Mouse (Mus musculus): Measurements from ENCODE around the gene C1qa.

Gene C1qa

DNA sequence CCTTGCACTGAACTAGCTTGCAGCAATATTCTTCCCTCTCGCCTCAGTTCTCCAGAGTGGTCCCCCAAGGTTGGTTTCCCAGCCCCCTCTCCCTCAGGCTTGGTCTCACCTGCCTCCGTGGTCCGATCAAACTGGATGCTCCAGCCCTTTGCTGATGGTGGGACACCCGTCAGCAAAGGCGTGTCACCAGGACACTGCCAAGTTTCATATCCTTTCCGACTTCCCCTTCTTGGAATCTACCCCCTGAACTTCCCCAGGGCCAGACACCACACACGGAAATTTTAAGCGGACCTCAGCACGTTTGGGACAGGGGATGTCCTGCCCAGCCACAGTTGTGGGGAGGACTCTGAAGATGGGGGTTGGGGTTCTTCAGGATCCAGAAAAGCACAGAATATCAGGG, at the start of gene C1qa:
Gene C1qa (minus strand): TSS at position 167 of the 400 bp plus-strand sequence.
- DNase-seq (ENCODE audit: low read depth, low spot score), result no peak

DNA sequence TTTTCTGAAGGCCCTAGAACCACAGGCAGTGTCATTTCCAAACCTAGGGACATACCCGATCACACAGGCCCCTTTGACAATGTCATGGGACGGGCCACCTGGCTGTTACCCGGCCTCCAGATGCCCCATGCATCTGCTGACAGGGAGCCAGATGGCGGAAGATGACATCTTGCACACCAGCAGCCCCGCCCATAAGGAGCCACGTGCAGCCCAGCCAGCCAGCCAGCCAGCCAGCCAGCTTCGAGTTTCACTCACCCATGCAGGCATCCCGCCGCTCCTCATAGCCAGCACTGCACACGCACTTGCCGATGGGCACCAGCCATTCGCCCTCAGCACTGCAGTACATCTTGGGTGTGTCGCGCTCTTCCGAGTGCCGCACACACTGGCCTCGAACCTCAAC, 46.8 kb upstream of the C1qa start:
- no peak for DNase-seq (ENCODE audit: low read depth, low spot score)

DNA sequence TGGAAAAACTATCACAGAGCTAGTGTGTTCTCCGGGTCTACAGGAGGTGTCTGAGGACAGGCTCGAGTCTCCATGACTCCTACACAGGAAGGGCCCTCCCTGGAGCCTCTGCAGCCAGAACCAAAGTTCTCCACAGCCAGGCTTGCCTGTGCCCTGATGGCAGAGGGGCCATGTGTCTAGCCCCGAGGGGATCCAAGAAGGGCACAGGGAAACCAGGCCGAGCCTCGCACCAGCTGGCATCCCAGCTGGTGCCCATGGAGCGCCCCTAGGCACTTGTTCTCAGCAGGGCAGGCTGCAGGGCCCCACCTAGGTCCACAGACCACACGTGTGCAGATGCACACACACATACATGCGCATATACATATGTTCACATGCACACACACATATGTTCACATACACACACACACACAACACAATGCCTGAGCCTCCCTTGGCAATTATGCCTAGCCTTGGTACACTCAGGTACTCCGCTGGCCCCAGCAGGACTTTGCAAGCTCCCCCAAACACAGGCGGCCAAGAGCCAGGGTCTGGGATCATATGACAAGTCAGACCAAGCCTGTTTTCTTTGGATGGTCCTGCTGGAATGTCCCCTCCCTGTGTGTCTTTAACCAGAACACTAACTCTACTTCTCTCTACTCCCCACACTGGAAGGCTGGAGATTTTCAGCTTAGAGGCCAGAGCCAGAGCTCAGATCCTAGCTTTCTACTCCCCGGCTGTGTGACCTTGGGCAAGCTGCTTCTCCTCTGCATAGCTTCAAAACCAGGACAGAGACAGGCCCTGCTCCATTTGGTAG, 46.2 kb upstream of the C1qa start:
- DNase-seq (ENCODE audit: low read depth, low spot score), result no peak

DNA sequence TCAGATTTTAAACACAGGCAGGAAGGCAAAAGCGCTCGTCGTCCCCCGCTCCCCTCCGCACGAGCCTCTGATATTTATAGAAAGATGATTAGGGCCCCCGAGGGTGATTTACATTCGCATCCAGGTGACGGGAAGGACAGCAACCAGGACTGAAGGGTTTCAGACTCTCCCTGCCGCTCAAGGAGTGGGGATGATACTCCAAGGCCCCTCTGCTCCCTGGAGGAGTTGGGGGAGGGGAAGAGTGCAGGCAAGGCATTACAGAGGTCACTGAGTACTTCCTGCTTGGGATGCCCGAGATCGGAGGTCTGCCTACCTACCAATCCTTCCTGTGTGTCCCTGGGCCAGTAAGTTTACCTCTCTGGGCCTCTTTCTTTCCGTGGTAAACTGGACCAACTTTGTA, 44.6 kb upstream of the C1qa start:
- DNase-seq (ENCODE audit: low read depth, low spot score), result no peak

DNA sequence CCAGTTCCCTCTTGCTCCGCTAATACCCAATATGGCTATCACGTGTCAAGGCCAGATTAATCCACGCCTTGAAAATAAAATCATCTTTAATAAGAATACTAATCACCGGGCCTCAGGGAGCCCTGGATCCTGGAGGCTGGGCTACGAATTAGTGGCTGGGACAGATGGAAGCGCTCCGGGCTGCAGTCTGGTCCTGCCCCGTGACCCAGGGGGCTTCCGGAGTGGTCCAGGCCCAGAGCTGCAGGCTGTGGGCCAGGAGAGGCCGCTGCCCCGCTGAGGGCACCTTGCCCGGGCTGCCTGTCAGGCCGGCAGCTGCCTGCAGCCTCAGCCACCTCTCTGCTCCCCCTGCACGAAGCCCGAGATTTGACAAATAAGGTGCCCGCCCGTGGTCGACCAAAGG, 44.2 kb upstream of the C1qa start:
- DNase-seq (ENCODE audit: low read depth, low spot score), result peak; percentile 70

DNA sequence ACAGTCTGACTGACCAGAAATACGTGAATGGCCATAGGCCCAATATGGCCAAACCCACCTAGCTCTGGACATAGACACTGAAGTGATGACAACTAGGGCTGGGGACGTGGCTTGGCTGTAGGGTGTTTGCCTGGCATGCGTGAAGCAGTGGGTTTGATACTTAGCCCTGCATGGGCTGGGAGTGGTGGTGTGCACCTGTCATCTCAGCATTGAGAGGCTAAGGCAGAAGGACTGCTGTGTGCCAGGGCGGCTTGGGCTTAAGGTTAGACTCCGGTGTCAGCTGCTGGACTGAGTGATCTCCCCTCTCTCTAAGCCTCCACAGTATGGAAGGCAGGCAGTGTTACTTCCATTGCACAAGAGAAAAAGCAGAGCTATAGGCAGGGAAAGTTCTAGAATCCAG, 39.3 kb upstream of the C1qa start:
- DNase-seq (ENCODE audit: low read depth, low spot score), result no peak

DNA sequence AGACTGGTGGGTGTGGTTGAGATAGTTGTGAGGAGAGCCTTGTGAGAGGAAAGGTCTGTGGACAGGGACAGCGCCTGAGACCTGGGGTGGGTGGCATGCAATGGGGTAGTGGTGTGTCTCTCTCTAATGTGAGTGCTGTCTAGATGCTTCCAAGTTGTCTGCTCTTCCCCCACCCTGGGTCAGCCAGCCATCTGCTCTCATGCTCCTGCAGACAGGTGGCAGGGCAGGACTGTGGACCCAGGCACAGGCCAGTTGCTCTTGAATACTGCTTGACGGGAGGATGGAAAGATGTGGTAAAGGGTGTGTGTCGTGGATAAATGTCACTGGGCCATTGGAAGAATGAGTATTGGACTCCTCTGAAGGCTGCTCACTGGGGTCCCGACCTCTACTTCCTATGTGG, 38.7 kb upstream of the C1qa start:
- DNase-seq (ENCODE audit: low read depth, low spot score), result no peak

DNA sequence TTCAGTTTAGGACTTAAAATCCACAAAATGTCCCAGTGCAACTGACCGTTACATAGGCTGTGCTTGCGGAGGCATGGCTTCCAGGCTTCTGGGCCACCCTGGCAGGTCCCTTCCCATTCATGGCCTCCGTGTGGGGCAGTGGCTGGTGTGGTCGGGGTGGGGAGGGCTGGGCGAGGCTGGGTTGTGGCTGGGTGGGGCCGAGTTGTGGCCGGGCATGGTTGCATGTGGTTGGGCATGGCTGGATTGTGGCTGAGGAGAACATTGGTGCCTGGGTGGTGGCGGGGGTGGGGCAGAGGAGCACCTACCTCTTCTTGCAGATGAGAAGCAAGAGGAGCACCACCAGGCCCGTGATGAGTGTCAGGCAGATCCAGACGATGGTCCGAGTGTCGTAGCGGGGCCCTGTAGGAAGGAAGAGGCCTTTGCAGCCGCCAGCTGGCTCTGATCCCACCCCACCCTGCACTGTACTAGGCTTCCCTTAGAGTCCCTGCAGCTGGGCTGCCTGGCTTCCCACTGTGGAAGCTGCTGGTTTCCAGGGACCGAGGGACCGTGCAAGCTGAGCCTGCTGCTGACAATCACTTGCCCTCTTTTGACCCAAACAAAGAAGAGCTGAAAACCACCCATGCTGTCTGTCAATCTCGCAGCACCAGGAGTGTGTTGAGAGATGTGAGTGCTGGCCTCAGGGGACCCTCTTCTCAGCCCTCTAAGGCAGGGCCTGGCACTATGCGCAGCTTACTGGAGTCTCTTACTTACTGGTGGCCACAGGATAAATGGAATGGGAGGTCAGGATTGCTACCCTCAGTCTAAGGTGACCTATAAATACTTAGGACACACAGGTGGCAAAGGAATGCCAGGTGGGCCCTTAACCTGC, 36.4 kb upstream of the C1qa start:
- no peak for DNase-seq (ENCODE audit: low read depth, low spot score)

DNA sequence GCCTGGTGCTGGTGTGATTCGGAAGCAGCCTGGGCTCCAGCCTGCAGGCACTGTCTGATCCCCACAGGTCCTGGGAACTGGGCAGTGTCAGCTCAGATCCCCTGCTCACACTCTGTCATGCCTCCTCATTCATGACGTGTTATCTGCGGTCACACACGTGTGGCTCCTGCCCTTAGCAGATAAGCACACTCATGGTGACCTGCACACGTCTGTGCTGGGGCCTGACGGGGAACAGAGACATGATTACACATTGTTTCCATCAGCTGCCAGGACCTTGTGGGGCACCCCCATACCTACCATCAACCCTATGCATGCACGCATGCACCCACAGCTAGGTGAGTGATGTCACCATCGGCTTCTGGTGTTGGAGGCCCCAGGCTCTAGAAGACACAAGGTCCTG, 31.9 kb upstream of the C1qa start:
- DNase-seq (ENCODE audit: low read depth, low spot score), result no peak

DNA sequence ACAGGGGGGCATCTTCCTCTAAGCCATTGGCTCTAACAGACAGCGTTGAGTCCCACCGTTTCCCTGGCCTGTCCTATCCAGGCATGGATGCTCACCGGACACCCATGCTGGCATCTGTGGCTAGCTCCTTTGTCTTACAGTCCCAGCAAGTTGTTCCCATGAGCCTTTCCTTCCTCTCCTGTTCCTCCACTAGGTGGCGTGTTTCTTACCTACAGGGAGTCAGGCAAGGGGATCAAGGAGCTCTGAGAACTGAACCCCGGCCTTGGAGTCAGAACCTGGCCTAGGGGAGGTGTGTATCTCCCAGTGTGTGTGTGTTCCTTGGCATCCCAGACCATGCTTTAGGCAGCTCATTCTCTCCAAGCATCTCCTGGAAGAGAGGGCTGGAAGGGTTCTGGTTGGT, 30.3 kb upstream of the C1qa start:
- no peak for DNase-seq (ENCODE audit: low read depth, low spot score)

DNA sequence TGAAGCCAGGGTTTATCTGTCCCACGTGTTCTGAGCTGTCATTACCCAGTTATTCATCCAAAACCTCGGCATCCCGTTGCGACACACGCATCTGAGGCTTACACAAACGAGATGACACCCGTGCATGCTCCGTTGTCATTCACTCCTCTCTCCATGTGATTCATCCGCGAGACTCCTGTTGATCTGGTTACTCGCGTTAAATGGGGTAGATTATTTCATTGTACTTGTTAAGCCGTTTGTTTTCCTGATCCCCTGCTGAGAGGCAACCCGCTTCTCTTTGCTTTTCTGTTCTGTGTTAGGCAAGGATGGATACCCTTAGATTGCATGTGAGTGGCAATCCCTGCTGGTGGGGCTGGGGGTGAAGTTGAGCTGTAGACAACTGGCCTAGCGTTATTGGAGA, 27.2 kb upstream of the C1qa start:
- DNase-seq (ENCODE audit: low read depth, low spot score), result no peak

DNA sequence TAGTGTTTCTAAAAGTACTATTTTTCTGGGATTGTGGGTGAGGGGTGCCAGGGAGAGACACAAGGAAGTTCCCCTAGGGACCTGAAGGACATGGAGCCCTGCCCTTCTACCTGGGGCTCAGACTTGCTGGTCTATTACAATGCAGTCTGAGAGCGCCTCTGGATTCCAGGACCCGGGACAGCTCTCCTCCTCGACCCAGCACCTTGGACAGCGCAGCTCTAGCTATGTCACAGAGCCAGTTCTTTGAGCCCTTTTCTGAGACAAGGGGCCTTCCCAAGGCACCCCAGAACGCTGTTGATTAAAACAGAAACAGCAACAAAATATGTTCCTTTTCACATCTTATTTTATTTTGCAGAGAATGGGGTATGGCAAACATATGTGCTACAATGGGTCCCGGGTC, 25.9 kb upstream of the C1qa start:
- no peak for DNase-seq (ENCODE audit: low read depth, low spot score)

DNA sequence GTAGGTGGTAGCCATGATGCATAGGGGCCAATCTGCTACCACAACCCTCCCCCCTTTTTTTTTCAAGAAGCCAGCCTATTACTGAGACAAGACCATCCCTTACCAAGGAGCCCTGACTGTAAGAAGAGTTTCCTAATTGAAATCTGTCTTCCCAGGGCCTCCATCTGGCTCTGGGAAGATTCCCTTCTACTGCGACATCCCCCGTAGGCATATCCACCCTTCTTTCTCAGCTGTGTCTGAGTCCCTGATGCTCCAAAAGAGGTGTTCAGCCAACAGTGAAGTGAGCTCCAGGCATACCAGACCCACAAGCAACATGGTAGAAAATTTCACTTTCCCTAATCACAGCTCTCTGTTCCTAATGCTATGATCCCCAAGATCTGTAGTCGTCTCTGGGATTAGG, 20.9 kb upstream of the C1qa start:
- no peak for DNase-seq (ENCODE audit: low read depth, low spot score)

DNA sequence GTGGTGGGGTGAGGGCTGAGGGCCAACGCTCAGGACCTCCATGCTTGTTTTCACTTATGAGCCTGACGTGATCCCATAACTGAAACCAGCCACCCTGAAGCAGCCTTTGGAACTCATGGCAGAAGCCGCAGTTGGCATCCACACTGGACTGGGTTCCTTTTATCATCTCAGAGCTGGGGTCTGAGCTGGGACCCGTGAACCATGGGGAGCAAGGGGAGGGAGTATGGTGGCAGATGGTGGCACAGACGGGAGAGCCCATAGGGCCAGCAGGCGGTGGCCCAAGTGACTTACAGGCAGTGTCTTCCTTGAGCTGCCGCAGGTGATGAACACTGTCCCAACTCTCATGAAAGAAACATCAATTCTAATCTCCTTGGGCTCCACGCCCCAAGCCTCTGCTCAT, 20.2 kb upstream of the C1qa start:
- no peak for DNase-seq (ENCODE audit: low read depth, low spot score)

DNA sequence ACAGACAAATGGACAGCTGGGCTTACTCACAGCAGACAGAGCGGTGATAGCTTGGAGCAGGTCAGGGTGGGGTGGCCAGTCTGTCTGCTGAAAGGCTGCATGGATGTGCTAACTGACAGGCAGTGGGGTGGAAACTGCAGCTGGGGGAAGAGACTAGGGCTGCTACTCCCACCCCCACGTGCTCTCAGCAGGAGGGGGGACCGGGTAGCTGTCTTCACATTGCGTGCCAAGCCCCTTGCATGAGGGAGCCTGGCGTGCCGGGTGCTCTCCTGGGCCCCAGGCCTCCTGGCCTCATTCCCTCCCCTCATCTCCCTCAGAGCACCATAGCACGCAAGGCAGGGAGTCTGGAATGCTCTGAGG, 18.5 kb upstream of the C1qa start:
- DNase-seq (ENCODE audit: low read depth, low spot score), result no peak

DNA sequence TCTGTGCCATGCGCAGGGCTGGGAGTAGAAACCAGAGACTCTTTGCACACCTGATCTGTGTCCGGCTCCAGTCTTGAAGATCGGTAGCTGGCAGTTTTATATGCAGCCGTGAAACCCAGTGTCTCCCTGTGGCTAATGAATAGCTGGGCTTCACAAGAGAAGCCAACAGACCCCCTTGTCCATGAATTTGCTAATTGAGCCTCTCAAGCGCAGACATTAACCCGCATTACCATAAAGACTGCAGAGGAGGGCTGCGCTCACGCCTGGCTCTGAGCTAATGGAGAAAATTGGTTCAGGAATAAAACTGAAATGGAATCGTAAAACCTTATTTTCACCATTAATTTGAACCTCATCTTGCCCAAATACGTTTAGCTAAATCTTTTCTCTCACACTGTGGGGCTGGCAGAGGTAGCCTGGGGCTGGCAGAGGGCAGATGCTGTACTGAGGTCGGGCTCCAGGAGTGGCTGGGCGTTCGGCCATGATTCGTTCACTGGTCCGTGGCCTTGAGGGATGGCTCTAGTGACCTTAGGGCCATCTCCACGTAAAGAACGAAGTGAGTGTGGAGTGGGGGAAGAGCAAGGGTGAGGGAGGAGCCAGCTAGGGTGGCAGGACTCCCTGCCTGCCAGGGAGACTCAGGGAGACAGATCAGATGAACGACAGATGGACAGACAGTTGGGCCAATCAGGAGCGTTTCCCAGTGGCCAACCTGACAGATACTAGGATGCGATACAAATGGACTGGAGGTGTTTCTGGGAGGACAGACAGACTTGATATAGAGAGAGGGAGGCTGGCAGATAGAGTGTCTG, 18.0 kb upstream of the C1qa start:
- DNase-seq (ENCODE audit: low read depth, low spot score), result no peak

DNA sequence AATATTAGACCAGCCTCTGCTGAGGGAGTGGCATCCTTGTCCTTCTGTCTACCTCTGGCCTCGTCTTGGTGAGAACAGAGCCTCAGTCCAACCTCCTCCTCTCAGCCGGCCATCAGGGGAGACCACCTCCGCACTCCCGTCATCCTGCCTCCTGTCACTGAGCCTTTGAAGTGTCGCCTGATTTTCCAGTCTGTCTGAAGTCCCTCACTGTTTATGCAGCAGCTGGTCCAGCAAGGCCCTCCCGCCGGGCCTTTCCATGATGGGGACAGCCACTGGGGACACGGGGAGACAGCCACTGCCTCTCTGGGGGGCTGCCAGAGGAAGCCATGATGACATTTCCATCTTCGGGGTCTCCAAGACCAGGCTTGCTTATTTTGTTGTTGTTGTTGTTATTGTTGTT, 14.2 kb upstream of the C1qa start:
- no peak for DNase-seq (ENCODE audit: low read depth, low spot score)

DNA sequence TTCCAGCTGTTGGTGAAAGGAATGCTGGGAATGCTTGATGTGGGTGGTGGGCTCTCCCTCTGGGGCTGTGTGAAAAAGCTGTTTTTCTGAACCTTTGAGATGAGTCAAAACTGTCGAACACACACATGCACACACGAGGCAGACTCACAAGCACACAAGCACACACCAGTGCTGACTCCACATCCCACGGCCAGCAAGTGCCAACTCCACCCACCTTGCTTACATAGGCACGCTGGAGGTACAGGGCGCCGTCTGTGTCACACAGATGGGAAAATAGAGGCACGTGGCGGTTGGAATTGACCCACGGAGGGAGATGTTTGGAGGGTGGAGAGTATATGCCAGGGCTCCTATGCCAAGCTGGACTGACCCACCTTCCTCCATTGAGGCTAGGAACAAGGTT, 13.2 kb upstream of the C1qa start:
- no peak for DNase-seq (ENCODE audit: low read depth, low spot score)

DNA sequence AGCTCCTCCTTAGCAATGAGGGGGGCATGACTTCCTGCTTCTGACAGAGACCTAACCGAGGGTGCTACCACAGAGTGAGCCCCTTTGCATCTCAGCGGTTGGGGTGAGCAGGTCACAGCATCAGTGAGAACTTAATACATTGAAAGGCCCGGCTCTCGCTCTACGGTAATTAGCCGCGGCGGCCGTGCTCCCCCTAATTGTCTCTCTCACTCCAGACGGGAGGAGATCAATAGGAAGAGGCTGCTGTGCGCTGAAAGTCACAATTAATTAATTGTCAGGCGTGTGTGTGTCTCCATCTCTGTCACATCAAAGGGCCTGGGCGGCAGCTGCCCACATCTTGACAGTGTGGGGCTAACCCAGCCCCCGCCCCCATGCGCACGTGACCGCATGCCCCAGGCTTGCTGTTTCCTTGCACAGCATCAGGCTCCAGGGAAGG, 12.6 kb upstream of the C1qa start:
- DNase-seq (ENCODE audit: low read depth, low spot score), result no peak

DNA sequence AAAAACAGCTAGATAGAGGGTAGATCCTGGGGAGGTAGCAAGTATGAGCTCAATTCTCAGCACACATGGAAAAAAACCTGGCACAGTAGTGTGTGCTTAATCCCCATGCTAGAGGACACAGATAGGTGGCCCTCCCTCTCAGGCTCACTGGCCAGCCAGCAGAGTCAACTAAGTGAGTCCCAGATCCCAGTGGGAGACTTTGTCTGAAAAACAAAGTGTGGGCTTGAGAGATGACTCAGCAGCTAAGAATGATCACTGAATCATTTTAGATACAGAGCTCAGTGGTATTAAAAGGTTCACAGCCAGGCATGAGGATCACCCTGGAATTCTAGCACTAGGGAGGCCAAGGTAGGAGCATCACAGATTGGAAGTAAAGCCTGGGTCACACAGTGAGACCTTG, 9.2 kb upstream of the C1qa start:
- DNase-seq (ENCODE audit: low read depth, low spot score), result no peak

DNA sequence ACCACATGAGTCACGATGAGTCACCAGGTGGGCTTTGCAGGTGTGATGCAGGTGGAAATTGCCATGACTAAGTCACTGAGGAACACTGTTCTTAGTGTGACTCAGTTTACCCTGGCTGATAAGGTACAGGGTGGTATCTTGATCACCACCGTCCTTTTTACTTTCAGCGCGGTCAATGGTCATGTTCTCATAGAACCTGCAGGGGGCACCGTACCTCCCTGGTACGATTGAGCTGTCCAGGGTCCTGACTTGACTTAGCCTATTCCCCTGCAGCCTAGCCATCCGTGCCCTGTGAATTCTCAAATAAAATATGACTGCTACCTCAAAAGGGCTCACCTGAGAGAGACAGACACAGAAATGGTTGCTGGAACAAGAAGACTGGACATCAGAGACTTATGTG, 8.4 kb upstream of the C1qa start:
- no peak for DNase-seq (ENCODE audit: low read depth, low spot score)

DNA sequence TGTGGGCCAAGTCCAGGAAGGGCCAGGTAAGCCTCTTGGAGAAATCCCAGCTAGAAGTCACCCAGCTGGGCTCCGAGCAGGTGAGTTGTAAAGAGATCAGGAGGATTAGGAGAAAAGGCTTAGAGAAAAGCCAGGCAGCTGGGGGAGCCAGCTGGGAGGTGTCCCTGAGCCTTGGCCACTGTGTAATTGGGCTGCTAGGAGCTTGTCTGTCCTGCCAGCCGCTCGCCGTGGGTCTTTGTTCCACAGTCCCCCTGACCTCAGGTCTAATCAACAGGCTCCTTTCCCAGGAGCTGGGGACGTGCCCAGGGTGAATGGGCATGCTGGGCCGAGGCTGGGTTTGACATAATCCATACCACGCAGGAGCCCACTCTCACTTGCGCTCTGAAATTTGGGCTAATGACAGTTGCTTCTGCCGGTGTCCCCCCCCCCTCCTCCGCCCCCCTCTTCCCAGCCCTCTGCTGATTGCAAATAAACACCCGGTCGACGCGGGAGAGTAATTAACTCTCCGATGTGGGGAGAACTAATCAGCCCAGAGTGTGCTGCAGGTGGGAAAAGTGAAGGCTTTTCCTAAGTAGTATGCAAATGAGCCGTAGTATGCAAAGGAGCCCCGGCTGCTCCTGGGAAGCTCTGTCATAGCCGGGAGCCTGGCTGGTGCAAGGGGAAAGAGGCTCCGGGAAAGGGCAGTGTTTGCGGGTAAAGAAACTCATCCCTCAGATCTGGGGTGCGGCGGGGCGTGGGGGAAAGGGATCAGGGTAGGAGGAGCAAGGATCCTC, 6.3 kb upstream of the C1qa start:
- DNase-seq (ENCODE audit: low read depth, low spot score), result peak; percentile 73
